Mouse (Mus musculus) ovary, postnatal 36 days (tissue): ENCODE results near the gene Ptma.
"Not testable (repeated sequence)": the region's sequence is repeated elsewhere in the genome, so short reads cannot be mapped to it uniquely, and the experiment has no call there.

ENCODE experiments used
- DNase-seq: peaks from one replicate; pipeline ENCODE4 v3.0.0; 2022; ENCODE audit warnings: low spot score, mixed read lengths

Gene Ptma

DNA sequence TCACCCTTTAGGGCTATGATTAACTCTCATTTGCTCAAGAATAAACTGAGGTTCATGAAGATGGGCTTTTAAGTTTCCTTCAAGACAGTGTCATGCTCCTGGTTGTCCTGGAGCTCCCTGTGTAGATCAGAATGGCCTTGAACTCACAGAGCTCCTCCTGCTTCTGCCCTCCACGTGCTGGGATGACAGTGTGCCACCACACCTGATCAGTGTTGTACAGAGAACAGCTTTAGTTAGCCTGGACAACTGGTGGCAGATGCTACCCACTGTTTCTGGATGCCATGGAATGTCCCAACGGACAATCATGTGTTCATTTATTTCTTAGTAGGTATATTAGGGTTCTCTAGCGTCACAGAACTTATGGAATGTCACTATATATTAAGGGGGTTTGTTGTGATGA, 9.4 kb upstream of the Ptma start:
- DNase-seq, result no peak

DNA sequence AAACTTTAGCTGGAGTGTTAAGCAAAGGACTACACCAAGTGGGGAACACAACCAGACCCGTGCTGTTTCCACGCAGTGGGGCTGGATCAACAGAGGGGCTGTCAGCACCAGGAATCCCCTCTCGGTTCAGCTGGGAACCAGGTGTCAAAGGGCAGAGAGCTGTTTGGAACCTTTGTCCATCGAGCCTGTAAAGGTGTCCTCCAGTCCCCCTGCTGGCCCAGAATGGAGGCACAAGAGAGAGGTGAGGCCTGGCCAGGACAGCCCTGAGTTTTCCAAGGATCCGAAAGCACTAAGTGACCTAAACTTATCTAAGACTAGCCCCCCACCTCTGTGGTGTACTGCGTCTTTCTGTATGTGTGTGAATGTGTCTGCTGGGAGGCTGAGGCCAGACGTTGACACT, 6.2 kb upstream of the Ptma start:
- DNase-seq, result peak; percentile 55

DNA sequence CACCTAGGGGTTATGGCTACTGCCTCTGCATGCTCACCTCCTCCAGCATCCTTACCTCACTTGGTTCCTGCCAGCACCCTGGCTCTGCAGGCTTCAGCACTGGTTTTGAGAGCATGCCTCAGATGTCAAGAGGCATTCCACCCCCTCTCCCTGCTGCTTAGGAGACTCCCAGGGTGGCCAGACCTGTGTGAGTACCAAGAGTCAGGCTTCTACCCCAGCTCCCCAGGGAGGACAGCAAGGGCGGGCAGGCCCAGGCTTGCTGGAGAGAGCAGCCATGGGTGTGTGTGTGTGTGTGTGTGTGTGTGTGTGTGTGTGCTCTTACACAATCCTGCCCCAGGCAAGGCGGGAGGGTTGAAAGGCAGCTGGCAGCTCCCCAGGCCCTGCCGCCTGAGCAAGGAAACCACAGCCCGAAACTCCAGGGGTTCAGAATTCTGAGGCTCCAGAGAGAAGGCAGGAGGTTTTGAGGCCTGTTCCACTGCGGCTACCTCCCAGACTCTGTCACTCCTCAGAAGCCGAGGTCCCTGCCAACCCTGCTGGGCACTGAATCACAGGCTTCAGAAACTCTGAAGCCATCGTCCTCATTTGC, 4.1 kb upstream of the Ptma start:
- peak; percentile 53 for DNase-seq

DNA sequence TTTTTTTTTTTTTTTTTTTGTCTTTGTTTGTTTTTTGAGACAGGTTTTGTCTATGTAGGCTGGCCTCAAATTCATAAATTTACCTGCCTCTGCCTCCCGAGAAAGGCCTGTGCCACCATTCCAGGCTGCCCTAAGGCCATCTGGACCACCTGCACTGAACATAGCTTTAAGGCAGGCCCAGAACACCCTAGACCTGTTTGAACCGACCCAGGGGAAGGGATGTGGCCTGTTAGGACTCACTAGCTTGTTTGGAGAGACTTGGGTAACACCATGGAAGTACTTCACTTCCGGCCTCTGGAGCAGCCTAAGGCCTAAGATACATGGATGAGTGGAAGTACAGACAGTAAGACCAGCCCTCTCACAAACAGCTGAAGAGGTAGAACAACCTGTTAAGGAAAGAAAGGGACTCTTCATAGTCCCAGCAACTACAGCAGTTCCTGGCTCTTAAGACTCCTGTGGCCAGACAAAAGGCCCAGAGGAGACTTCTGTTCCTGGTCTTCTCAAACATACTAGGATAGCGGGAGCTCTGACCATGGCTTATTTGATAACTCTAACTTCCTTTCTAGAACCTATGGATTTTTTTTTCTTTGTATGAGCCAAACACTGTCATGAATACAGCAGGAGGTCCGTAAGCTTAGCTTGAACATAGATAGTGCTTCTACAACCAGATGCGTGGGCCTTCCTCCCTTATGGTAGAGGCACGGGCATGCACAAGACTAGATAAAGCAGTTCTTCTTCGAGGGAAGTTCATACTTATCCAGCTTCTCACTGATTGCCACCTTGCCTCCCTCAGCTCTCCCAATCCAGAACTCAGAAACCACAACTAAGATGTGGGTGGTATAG, 2.5 kb upstream of the Ptma start:
- DNase-seq, result no peak

DNA sequence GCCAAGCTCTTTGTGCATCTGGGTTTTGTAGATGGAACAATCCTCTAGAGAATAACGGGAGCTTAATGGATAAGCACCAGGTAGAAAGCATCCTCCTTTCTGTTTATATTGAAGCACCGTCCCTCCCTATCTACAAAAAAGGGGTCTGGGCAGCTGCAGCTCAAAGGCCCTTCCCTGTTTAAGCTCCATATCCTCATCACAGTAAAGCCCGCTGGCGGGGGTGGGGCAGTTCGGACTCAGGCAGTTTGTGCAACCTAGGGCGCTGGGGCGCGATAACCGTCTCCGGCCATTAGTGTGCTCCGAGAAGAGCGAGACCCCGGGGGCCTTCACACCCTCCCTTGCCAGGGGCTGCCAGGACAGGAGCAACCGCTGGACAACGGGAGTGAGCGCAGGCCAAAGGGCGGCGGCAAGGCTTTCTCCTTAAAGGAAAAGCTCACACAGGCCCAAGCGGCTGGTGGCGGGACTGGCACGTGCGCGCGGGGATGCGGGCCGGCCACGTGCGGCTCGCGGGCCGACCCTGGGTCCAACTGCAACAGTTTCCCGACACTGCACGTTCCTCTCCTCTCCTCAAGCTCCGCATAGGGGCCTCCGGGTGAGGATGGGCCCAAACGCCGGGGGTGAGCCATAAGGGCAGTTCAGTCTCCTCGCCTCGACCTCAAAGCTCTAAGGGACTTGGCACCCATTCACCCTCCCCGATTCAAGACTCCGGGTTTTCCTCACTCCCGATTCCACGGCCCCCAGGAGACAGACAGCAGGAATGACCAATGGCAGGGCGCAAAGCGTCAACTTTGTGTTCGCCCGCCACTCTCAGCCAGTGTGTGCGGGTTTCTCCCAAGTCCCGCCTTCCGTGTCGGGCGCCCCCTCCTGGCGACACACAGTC, 1.7 kb upstream of the Ptma start:
- peak; percentile 99 for DNase-seq

DNA sequence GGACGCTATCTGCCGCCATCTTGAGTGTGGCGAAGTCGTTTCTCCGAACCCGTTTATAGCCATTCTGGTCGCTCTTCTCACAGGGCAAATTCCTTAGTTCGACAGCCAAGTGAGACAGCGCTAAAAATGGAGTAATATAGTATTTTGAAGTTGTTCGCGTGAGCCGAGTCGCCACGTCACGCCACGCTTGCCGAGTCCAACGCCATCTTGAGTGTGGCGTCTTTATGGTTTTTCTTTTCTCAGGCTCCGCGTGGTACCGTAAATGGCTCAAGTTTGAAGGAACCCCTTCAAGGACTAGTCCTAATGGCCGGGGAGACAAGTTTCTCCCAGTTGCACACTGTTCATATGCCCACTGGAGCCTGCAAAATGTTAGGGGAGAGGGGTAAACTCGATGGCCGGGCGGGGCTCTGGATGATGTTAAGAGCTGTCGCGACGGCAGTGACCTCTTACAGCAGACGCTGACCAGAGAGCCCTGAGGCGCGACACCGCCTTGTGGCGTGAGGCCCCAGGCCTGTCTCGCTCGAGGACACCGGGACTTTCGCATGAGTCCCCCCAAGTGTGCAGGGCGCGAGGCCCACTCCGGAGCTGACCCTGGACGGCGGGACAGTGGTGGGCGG, 919 bp upstream of the Ptma start:
- DNase-seq, result no peak

DNA sequence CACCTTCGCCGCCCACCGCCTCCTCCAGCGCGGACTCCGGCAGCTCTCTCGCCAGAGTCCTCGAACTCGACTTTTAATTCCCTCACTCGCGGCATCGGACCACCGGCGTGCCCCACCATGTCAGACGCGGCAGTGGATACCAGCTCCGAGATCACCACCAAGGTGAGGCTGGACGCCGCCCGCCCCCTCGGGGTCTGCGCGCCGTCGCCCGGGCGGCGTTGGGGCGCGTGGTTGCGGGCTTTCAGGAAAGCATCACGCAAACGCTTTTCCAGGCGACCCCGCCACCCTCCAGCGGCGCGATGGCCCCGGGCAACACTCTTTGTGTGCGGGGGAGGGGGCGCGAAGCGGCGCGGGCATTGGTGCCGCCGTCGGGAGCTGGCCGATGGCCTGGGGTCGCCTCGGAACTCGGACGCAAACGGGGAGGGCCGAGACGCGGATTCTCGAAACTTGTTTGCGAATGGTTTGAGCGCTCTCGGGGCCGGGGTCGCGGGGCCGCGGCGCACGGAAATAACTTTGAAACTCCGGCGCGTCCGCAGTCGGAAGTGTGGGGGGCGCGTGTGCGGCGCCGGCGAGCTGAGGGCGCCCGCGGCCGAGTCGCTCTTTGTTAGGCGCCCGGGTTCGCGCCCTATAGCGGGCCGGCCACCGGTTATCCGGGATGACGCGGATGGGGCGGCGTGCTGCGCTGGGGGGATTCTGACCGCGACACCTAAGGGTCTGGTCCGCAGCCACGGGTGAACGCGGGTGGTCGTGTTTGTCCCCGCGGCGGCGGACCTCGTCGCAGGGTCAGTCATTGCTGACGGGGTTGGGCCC, 468 bp downstream of the Ptma start:
- DNase-seq, result peak; percentile 55

DNA sequence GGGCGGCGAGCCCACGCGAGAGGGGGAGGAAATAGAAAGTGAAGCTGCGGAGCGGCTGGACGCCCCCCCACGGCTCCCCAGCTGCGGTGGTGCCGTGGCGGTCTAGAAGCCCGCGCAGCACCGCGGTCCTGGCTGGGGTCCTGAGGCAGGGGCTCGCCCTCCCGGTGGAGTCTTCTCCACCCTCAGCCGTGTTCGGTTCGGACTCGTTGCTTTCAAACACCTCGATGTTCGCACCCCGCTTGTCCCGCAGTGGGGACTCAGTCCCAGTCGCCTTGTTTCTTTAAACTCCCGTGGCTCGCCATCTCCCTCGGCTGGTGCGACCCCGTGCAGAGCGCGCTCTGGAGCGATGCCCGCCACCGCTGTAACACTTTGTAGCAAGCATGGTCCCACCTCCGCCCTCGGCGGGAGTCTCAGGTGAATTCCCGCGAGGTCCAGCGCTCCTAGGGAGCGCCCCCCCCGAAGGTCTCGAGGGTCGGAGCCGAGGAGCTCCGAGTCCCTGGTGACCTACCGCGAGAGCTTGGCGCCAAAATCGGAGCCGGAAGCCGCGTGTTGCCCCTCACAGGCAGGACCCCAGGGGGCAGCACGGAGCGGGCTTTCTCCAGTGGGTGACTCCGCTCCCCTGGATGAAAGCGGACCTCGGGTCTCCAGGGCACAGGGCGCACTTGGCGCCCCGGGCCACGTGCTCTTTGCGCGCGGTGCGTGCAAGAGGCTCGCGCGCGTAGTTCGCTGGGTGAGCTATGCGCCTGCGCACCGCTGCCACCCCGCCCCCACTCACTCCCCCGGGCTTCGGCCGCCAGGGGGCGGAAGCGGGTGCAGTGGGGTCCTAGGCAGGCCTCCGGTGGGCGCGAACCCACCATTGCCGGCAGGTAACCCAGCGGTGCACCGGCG, 1.3 kb downstream of the Ptma start:
- peak; percentile 87 for DNase-seq

DNA sequence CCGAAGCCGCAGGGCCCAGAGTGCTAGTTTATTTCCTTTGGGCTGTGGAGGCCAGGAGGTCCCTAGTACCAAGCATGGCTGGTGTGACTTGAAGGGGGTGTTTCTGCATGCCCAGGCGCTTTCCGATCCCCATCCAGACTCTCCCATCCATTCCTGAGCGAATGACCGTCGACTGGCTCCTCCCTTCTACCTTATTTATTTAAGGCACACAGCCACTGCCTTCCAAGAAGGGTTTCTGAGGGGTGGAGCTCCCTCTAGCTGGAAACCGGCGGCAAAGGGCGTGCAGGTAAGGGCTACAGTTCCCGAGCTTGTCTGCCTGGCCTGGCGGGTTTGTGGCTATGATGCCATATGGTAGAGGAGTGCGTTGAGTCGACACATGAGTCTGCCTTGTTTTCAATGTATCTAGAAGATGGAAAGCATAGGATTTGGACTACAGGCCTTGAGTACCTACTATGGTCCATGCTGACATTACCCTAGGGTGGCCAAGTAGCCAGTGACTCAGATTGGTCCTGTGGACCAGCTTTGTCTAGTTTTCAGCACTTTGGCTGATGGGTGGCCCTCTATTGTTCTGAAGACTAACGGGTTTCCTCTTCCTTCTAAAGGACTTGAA, 2.1 kb downstream of the Ptma start:
- peak; percentile 45 for DNase-seq

DNA sequence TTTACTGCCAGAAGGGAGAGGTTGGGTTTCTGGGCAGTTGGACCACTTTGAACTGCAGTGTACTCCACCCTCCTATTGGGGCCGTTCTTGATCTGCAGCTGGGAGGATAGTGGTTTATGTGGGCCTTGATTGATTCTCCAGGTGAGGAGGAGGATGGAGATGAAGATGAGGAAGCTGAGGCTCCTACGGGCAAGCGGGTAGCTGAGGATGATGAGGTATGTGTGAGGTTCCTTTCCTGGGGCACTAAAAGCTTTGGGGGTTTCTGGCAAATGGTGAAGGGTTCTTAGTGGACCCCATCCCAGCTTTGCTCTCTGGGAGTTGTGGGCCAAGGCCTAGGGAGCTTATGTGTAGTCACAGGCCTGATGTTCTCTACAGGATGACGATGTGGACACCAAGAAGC, 3.1 kb downstream of the Ptma start:
- DNase-seq, result no peak

DNA sequence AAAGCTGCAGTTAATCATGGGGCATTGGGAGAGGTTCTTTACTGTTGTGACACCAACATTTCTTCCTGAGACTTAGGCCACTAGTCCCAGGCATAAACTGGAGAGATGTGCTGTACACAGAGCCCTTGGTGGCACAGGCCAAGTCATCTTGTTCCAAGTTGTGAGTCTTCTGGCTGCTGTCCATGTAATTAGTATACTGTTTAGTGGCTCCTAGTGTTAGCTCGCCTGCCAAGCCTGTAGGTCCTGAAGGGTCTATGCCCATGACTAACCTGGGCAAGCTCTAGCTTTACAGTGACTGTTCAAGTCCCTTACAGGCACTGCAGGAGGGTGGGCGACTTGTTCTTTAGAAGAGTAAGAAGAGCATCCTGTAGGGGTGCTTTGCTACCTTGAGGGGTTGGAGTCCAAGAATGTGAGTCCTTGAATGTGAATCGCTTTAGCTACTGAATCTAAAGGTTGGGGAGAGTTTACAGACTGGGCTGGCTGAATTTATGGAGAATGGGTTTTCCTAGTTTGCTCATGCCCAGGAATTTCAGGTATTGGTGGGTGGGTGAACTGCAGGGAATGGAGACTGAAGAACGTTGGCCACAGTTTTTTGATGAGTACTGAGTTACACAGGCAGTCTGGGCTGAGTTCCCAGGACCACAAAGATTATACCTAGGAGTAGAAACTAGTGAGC, 4.5 kb downstream of the Ptma start:
- no peak for DNase-seq

DNA sequence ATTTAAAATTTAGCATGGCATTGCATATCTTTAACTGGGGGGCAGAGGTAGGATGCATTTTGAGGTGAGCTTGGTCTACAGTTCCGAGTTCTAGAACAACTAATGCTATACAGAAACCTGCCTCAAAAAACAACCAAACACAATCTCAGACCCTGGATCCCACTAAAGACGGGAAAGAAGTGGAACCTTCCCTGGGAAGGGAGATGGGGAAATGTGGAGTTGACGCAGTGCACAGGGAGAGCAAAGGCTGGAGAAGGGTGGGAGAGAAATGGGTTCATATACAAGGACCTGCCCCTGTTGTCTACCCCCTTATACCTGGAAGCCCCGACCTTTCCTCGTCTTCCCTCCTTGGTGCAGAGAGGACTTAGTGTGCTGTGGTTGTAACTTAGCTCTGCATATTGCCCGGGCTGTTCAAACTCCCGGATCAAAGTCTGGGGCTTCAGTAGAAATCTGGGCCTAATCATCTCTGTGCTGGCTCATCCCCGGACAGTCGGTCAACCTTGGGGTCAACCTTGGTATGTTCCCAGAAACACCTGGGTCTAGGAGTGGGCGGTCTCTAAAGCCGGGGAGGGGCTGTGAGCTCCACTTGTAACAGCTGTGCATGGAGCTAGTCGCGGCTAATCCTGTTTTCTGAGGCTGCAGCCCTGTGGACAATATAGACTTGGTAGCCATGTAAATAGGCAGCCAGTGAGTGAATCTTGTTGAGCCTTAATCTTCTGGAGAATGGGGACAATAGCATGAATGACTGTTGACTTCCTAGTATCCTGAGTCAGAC, 5.2 kb downstream of the Ptma start:
- DNase-seq, result peak; percentile 25

DNA sequence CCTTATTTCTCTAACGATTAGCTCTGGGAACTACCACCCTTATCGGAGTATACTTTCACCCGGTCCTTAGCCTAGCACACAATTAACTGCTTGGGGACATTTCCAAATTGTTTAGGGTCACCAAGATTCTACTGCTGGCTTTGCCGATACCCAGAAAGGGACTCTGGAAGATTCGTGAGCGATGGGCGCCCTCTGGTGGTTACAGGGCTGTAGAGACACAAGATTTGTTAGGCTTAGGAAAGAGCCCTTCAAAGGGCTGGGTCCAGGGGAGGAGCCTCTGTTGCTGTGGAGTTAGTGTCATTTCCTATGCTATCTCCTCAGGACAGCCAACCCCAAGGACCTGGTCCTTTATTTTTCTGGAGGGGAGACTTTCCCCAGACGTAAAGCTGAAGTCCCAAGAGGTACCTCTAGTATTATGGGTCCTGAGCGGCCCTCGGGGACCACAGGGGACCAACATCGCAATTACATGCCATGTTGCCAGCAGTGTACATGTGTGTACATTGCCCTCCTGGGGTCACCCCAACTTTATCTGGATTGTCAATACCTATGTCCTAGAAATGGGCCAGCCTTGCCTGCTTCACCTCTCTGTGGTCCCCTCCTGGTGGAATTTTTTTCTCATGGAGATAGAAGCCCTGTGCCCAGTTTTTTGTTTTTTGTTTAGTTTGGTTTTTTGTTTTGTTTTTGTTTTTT, 6.0 kb downstream of the Ptma start:
- DNase-seq, result peak; percentile 89

DNA sequence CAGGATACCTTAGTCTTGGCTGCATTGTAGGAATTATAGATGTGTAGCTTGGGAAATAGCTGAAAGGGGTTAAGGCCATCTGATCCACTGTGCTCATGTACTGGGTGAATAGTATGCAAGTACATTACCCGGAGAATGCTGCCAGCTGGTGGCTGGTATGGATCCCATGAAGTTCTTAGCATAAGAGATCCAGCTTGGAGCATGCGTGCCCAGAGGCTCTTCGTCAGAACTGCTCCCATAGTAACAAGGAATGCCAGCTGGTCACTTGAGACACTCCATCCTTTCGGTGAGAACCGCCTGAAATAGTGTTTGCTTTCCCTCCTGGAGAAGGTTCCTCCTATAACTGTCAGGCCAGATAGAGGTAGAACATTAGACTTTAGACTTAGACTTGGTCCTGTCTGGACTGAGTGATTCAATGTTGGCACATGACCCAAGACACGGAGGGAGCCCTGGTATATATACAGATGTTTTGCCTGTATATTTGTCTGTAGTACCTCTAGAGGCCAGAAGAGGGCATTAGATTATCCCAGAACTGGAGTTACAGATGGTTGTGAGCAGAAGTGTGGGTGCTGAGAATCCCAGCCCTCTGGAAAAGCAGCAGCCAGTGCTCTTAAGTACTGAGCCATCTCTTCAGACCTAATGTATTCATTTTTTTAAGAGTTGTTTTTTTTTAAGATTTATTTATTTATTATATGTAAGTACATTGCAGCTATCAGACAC, 7.0 kb downstream of the Ptma start:
- no peak for DNase-seq

DNA sequence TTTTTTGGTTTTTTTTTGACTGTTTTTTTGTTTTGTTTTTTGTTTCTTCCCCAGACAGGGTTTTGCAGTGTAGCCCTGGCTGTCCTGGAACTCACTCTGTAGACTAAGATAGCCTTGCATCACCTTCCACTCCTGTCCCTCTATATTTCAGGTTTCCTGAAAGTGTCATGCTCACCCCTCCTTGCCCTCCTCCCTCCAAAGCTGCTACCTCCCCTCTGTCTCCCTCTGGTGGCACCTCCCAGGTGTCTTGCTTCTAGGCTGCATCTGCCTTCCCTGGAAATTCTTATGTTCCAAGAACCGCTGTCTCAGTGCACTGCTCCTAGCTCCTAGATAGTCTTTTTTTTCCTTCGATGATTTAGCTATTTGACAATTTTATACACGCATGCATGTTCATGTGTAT, 11.9 kb downstream of the Ptma start:
- DNase-seq, result peak; percentile 23

DNA sequence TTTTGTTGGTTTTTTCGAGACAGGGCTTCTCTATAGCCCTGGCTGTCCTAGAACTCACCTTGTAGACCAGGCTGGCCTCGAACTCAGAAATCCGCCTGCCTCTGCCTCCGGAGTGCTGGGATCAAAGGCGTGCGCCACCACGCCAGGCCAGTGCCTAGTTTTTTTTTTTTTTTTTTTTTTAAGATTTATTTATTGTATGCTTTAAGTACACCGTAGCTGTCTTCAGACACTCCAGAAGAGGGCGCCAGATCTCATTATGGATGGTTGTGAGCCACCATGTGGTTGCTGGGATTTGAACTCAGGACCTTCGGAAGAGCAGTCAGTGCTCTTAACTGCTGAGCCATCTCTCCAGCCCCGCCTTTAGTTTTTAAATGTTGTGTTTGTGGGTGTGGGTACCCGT, 13.1 kb downstream of the Ptma start:
- DNase-seq, result not testable (repeated sequence)

DNA sequence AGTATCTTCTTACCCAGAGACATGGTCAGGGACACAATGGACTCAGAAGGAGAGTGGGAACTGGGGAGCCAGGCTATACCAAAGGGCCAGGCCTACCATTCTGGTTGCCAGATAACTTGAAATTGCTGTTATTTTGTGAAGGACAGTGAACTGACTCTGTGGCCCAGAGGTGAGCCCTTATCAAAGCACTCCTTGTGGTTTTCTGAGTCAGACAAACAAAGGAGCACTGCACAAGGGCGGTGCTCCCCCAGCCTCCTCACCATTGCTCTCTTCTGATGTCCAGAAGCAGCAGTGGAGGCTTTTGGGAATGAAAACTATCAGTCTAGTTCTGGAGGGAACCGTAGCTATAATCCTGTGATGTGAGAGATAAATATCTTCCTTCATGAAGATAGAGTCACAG, 16.1 kb downstream of the Ptma start:
- DNase-seq, result no peak
